Mouse (Mus musculus): ENCODE measurements at regions not wholly inside any gene's neighbourhood (a gene's known extent, or its start where the extent isn't known, plus 50 kb on each side); places are given as distances from the start of the nearest gene placed in this dataset.

DNA sequence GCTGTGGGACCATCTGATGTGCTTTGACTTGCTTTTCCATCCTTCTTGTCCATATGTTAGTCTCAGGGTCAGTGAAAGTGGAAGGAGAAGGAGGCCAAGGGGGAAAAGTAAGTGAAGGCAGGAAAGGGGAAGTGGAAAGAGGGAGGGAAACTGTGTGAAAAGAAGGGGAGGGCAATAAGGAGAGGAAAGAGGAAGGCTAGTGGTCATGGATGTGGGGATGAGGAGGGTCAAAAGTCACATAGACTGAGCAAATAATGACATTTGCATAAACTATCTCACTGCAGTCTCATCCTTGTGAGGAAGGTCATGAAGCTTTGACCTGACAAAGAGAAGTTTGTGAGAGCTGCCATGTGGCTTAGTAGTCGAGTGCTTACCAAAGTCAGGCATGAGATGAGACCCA is 63.4 kb upstream of the Ap1s2 start:
- TF ChIP-seq CTCF (IDR thresholded peaks at IDR 0.05; ENCODE audit: borderline replicate concordance, insufficient read depth, low read depth, low read length) (no peak), POLR2A (IDR thresholded peaks at IDR 0.05; ENCODE audit: borderline replicate concordance, insufficient read depth, low read length) (no peak)

All from cerebellum, adult 2 months (tissue).